Mouse (Mus musculus) thymus, adult 2 months (tissue): ENCODE measurements around the gene Nckap5. TPM values are rescaled to one million over a fixed set of nuclear protein-coding genes. Genes with fewer than 3 reads are reported as not detected.

Experiments used
- DNase-seq: peaks from one replicate; pipeline ENCODE4 v3.0.0; 2021
- H3K27ac ChIP-seq: fragments of 200-500 bp; 2 replicates; pipeline ENCODE4 v1.5.1; 2012; ENCODE audit warnings: low read length, control low read depth; ENCODE audit not compliant: control insufficient read depth, insufficient read depth
- H3K27me3 ChIP-seq: fragments of 200-500 bp; 2 replicates; pipeline ENCODE4 v1.6.1; 2012; ENCODE audit warnings: mild to moderate bottlenecking, low read length, moderate library complexity, mixed read lengths; ENCODE audit not compliant: control insufficient read depth, insufficient read depth
- H3K36me3 ChIP-seq: fragments of 200-500 bp; 2 replicates; pipeline ENCODE4 v1.6.1; 2012; ENCODE audit warnings: mild to moderate bottlenecking, low read length, moderate library complexity; ENCODE audit not compliant: control insufficient read depth, insufficient read depth
- H3K4me1 ChIP-seq: fragments of 200-500 bp; replicated peaks from 2 replicates; pipeline ENCODE4 v1.6.1; 2012; ENCODE audit warnings: low read length; ENCODE audit not compliant: control insufficient read depth, insufficient read depth
- H3K4me3 ChIP-seq: fragments of 200-500 bp; 2 replicates; pipeline ENCODE4 v1.5.1; 2012; ENCODE audit warnings: mild to moderate bottlenecking, low read length, control low read depth, moderate library complexity; ENCODE audit not compliant: control insufficient read depth, insufficient read depth
- CTCF ChIP-seq: fragments of 200-500 bp; IDR thresholded peaks from 2 replicates; pipeline ENCODE4 v1.5.1; 2012; ENCODE audit warnings: mild to moderate bottlenecking, control low read depth, low read length, moderate library complexity, borderline replicate concordance; ENCODE audit not compliant: control insufficient read depth, poor library complexity, insufficient read depth; ENCODE audit errors: extremely low read depth
- POLR2A ChIP-seq: fragments of 200-500 bp; IDR thresholded peaks from 2 replicates; pipeline ENCODE4 v1.6.1; 2012; ENCODE audit warnings: mild to moderate bottlenecking, low read length, control low read depth, moderate library complexity; ENCODE audit not compliant: control insufficient read depth, poor library complexity, insufficient read depth; ENCODE audit errors: extremely low read depth
- WGBS: fragments of 180-500 bp; shearing (Covaris S2); methylation state at CpG from one replicate; pipeline ENCODE4 v1.1.7; 2018; 5-methylcytosine and 5-hydroxymethylcytosine counted together
- polyA plus RNA-seq: library from polyadenylated mRNA; depleted of rRNA; stranded (reverse); fragments of >200 nt; gene quantifications from 2 replicates; pipeline ENCODE4 v1.2.3, GENCODE M21; 2012

The Nckap5 gene
- polyA plus RNA-seq, 1 experiment: 0.50 TPM

DNA sequence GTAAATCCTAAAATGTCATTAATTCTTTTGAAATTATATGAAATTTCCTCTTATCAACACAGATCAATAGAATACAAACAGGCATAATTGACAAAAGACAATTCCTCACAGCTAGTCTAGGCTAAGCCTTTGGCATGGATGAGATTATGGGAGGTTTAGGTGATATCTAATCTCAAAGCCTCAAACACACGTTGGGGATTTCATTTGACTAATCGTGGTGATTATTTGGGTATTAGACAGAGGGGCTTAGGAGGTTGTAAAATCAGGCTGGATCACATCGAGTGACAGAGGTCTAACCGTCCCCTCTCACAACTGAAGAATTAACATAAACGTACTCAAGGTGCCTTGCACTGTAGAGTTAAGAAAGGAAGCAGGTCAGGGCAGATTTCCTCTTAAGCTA is 674.8 kb downstream of the Nckap5 start:
- no peaks in the 10 kb centered on the region for H3K36me3 ChIP-seq
- no peaks in the 10 kb centered on the region for H3K4me1 ChIP-seq
- no peak for DNase-seq
- no peak overlapping the region for H3K27ac ChIP-seq
- 58% methylated on average over 5 of the region's 5 CpGs for WGBS
- H3K4me3 ChIP-seq: no peak overlapping the region
- H3K27me3 ChIP-seq: no peaks in the 10 kb centered on the region
- TF ChIP-seq CTCF: no peak
- no peak for TF ChIP-seq POLR2A

DNA sequence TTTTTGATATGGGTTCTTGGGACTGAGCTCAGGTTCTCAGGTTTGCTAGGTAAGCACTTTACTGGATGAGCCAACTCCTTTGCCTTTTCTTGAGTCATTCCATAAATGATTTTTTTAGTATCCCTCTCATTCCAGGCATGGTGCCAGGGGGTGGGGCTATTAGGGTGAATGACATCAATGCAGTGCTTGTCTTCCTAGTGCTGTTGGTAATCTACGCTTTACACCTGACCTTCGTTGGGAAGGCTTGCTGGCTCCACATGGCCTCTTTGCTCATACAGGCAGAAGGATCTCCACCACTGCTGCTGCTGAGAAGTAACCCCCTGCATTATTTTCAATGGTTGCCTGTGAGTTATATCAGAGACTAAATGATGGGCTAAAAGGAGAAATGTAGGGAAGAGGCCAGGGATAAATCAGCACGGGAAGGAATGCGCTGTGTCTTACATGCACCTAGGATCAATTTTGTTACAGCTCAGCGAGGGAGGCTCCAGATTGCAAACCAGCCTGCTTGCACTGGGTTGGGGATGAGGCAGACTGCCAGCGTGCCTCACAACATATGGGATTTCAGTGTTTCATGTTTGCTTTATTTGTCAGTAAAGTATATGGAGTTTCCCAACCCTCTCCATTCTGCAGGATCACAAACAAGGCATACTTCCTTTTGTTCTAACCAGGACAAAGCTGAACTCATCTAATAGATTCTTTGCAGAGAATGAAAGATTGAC is 676.9 kb downstream of the Nckap5 start:
- WGBS: 94% methylated on average over 6 of the region's 6 CpGs
- Histone ChIP-seq H3K4me3 (no peak overlapping the region), H3K27me3 (no peaks in the 10 kb centered on the region), H3K4me1 (no peaks in the 10 kb centered on the region), H3K27ac (no peak overlapping the region), H3K36me3 (no peaks in the 10 kb centered on the region)
- no peak for DNase-seq
- TF ChIP-seq CTCF (no peak), POLR2A (no peak)

DNA sequence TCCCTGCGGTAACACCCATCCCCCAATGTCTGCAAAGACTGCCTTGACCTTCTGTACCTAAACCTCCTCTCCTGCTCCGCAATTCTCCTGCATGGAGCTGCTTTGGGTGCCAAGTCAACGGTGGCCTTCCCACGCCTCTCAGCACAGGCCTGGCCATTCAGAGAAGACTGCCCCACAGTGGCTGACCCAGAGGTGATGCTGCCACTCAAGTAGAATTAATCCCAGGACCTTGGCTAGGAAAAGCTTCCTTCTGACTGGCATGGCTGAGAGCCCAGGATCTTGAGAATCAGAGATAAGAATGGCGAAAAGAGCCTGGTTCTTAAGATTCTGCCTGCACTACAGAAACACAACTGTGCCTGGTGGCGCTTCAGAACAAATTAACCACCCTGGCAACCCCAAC is 678.4 kb downstream of the Nckap5 start:
- no peaks in the 10 kb centered on the region for H3K27me3 ChIP-seq
- H3K27ac ChIP-seq: no peak overlapping the region
- no peaks in the 10 kb centered on the region for H3K36me3 ChIP-seq
- 96% methylated on average over 6 of the region's 6 CpGs for WGBS
- no peaks in the 10 kb centered on the region for H3K4me1 ChIP-seq
- no peak for DNase-seq
- no peak for TF ChIP-seq CTCF
- TF ChIP-seq POLR2A: no peak
- no peak overlapping the region for H3K4me3 ChIP-seq

GRCm38 (mm10) chr1:126149966-126150365 is 680.6 kb downstream of the Nckap5 start:
- Histone ChIP-seq H3K4me3 (no peak overlapping the region), H3K27ac (no peak overlapping the region), H3K36me3 (no peaks in the 10 kb centered on the region), H3K27me3 (no peaks in the 10 kb centered on the region), H3K4me1 (no peaks in the 10 kb centered on the region)
- TF ChIP-seq POLR2A: no peak
- no peak for TF ChIP-seq CTCF
- DNase-seq: no peak

GRCm38 (mm10) chr1:126135717-126136116 is 694.9 kb downstream of the Nckap5 start:
- DNase-seq: no peak
- TF ChIP-seq POLR2A (no peak), CTCF (no peak)
- WGBS: 86% methylated on average over 3 of the region's 3 CpGs

DNA sequence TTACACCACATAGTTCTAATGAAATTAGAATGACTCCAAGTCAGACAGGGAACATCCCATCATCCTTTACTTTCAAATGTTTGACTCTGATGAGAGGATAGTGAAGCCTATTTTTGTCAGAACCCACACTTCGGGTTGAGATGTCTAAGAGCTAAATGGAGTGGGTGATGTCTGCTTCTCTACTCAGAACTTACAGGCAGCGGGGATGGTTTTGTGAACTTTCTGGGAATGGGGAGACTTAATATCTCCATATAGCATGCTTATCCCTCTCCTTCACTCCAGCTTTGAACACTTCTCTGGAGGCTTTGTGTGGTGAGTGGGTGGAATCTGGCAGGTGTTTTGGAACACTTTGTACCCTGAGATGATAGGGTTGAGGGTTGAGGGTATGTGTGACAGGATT is 698.3 kb downstream of the Nckap5 start:
- H3K4me3 ChIP-seq: no peak overlapping the region
- H3K27me3 ChIP-seq: no peaks in the 10 kb centered on the region
- H3K36me3 ChIP-seq: no peaks in the 10 kb centered on the region
- TF ChIP-seq CTCF (no peak), POLR2A (no peak)
- 91% methylated on average over 2 of the region's 2 CpGs for WGBS
- DNase-seq: no peak
- H3K27ac ChIP-seq: no peak overlapping the region
- no peaks in the 10 kb centered on the region for H3K4me1 ChIP-seq

More at GRCm38 (mm10) chr1:126135717-126136116, 694.9 kb downstream of the Nckap5 start:
- Histone ChIP-seq H3K4me1 (no peaks in the 10 kb centered on the region), H3K4me3 (no peak overlapping the region), H3K36me3 (no peaks in the 10 kb centered on the region), H3K27ac (no peak overlapping the region), H3K27me3 (no peaks in the 10 kb centered on the region)

- H3K4me1 ChIP-seq: no peaks in the 10 kb centered on the region
- TF ChIP-seq CTCF: no peak
- no peak for TF ChIP-seq POLR2A
- H3K27me3 ChIP-seq: no peaks in the 10 kb centered on the region
- no peaks in the 10 kb centered on the region for H3K36me3 ChIP-seq
- DNase-seq: no peak
- no peak overlapping the region for H3K27ac ChIP-seq
- 31% methylated on average over 1 of the region's 1 CpGs for WGBS
- no peak overlapping the region for H3K4me3 ChIP-seq
These were observed 701.5 kb downstream of the Nckap5 start for GRCm38 (mm10) chr1:126129129-126129528.
